Mouse (Mus musculus) brain, embryonic 14.5 days (tissue): ENCODE measurements around the gene Chd1l. TPM values are rescaled to one million over a fixed set of nuclear protein-coding genes. Genes with fewer than 3 reads are reported as not detected.

Experiments
- DNase-seq: peaks from one replicate; pipeline ENCODE4 v3.0.0-alpha.2; 2011; ENCODE audit warnings: low read depth
- CTCF ChIP-seq: fragments of 200-500 bp; IDR thresholded peaks from 2 replicates; pipeline ENCODE4 v1.5.1; 2012; ENCODE audit warnings: inconsistent platforms, mild to moderate bottlenecking, moderate library complexity, borderline replicate concordance; ENCODE audit not compliant: insufficient read depth, insufficient read length; ENCODE audit errors: extremely low read depth
- POLR2A ChIP-seq: fragments of 200-500 bp; IDR thresholded peaks from 2 replicates; pipeline ENCODE4 v1.6.1; 2012; ENCODE audit warnings: mild to moderate bottlenecking, inconsistent platforms, borderline replicate concordance; ENCODE audit not compliant: poor library complexity, insufficient read depth, insufficient read length, severe bottlenecking; ENCODE audit errors: extremely low read depth
- polyA plus RNA-seq: library from polyadenylated mRNA; depleted of rRNA; stranded (reverse); fragments of >200 nt; gene quantifications from 2 replicates; pipeline ENCODE4 v1.2.3, GENCODE M21; 2012

Chd1l gene
- polyA plus RNA-seq, 1 experiment = 5.5 TPM

GRCm38 (mm10) chr3:97609201-97609844, 680 bp downstream of the Chd1l start:
- peak; percentile 34 for DNase-seq

GRCm38 (mm10) chr3:97600050-97600832, 9.8 kb downstream of the Chd1l start:
- TF ChIP-seq POLR2A (no peak), CTCF (no peak)
- DNase-seq = no peak

More at GRCm38 (mm10) chr3:97609201-97609844, 680 bp downstream of the Chd1l start:
- TF ChIP-seq POLR2A = no peak
- peak; percentile 21; the same call in 1 of the 2 replicates for TF ChIP-seq CTCF

GRCm38 (mm10) chr3:97596796-97597195, 13.2 kb downstream of the Chd1l start:
- TF ChIP-seq POLR2A = no peak
- no peak for TF ChIP-seq CTCF
- no peak for DNase-seq

- TF ChIP-seq POLR2A = no peak
- no peak for TF ChIP-seq CTCF
- no peak for DNase-seq
These were observed 14.9 kb downstream of the Chd1l start for GRCm38 (mm10) chr3:97595066-97595465.

- no peak for DNase-seq
- TF ChIP-seq POLR2A (no peak), CTCF (no peak)
These were observed 15.9 kb downstream of the Chd1l start for GRCm38 (mm10) chr3:97594140-97594539.

GRCm38 (mm10) chr3:97593089-97593488, 16.9 kb downstream of the Chd1l start:
- DNase-seq = no peak
- TF ChIP-seq CTCF = no peak
- TF ChIP-seq POLR2A = no peak

- DNase-seq = peak; percentile 10
These were observed 19.3 kb downstream of the Chd1l start for GRCm38 (mm10) chr3:97590699-97591098.

GRCm38 (mm10) chr3:97587656-97588055, 22.3 kb downstream of the Chd1l start:
- no peak for DNase-seq
- TF ChIP-seq POLR2A = no peak
- no peak for TF ChIP-seq CTCF

More at GRCm38 (mm10) chr3:97590699-97591098, 19.3 kb downstream of the Chd1l start:
- TF ChIP-seq CTCF = no peak
- no peak for TF ChIP-seq POLR2A

GRCm38 (mm10) chr3:97585383-97586160, 24.4 kb downstream of the Chd1l start:
- peak; percentile 95 for DNase-seq
- TF ChIP-seq POLR2A (no peak), CTCF (peak; percentile 87)

GRCm38 (mm10) chr3:97573807-97574206, 36.2 kb downstream of the Chd1l start:
- TF ChIP-seq POLR2A = no peak
- TF ChIP-seq CTCF = no peak
- DNase-seq = peak; percentile 44

- TF ChIP-seq POLR2A (no peak), CTCF (no peak)
These were observed 45.4 kb downstream of the Chd1l start for GRCm38 (mm10) chr3:97564588-97564987.

More at GRCm38 (mm10) chr3:97564588-97564987, 45.4 kb downstream of the Chd1l start:
- DNase-seq = no peak
